Mouse (Mus musculus) ZHBTc4 (cell line): Measurements from ENCODE around the gene Ndufs3.

Experiments used
- DNase-seq: peaks from one replicate; pipeline ENCODE4 v3.0.0-alpha.2; 2011; ENCODE audit warnings: low read depth, low spot score

Gene Ndufs3

GRCm38 (mm10) chr2:90904076-90904855 is at the start of gene Ndufs3, which contains the start of gene Kbtbd4:
TSS of gene Ndufs3 (minus strand) at chr2:90904827.
TSS of gene Kbtbd4 (plus strand) at chr2:90904740.
- peak; percentile 96 for DNase-seq

DNA sequence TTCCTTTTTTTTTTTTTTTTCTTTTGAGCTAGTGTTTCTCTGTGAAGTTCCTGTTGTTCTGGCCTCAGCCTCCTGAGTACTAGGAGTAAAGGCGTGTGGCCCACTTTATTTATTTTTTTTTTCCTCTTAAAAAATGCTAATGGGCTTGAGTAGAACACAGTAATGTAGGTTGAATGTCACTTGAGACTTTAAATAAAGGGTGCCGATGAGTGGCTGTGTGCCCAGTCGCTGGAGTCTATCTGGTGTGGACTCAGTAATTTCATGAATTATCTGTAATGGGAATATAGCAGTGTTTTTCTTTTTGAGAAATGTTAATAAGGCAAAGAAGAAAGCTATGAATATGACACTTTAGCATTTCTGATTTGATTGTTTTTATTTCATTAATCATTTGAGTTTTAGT is 48.8 kb upstream of the Ndufs3 start:
- no peak for DNase-seq

GRCm38 (mm10) chr2:90950582-90951194 is 46.1 kb upstream of the Ndufs3 start:
- no peak for DNase-seq

- DNase-seq = no peak
These were observed 45.5 kb upstream of the Ndufs3 start for GRCm38 (mm10) chr2:90950149-90950548.

DNA sequence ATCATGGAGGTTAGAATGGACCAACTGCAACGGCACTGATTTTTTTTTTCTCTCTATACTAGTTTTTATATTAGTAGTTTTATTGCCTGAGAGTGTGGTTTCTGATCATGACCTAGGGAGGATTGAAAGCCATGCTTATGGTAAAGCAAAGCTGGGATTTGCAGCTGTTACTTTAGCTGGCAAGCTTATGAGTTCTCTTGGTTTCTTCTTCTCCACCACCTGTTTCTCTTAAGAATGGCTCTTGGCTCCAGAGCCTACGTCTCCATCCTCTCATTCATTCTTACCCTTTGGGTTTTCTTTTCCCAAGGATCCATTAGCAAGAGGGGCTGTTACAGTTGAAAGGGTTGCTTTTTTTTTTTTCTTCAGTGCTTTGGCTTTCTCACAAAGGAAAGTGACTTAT is 37.1 kb upstream of the Ndufs3 start:
- DNase-seq = no peak

- DNase-seq = peak; percentile 90
These were observed 35.9 kb upstream of the Ndufs3 start, which contains the start of gene Celf1 for GRCm38 (mm10) chr2:90940233-90941229. TSS of gene Celf1 (plus strand) at chr2:90940382.

DNA sequence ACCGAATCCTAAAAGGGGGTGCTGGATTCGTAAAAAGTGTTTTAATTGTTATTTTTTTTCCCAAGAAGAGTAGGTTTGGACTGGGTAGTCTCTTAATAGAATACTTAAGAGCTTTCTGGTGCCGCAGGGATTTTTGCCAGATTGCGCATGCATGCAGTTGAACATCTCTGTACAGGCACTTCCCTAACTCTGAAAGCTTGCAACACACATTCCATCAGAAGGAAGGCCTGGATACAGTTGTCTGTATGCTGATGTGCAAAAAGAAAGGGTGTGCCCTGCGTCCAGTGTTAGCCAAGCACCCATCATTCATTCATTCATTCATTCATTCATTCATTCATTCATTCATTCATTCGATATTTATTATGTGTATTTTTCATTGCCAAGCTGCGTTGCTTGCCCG is 35.1 kb upstream of the Ndufs3 start:
- no peak for DNase-seq

GRCm38 (mm10) chr2:90938362-90938761 is 33.7 kb upstream of the Ndufs3 start:
- DNase-seq = no peak

DNA sequence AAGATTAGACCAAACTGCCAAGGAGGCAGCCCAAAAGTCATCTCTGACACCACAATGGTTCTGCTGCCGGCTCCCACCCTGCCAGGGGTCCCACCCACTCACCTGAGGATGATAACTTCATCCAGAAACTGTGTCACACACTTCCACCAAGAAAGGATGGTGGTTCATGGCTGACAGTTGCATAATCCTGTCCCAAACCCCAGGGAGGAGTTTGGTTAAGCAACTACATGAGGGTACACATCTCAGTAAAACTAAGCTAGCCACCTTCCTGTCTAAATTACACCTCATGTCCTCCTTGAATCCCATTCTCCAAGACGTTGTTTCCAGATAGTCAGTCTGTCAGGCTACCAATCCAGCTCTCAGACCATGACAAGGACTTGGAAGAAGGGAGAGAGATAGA is 27.6 kb upstream of the Ndufs3 start:
- no peak for DNase-seq

DNA sequence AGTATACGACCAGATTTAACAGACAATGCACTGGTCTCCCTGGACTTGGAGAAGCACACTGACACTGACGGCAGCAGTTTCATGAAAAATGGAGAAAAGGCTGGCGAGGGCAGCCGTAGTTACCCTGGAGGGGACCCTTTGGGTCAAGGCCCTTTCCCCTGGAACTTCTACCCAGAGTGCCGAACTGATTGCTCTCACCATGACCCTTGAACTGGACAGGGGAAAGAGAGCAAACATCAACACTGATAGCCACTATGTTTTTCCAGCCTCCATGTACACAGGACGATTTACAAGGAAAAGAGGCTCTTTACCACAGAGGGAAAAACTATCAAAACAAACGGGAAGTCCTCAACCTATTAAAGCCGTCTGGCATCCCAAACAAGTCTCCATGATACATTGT is 27.2 kb upstream of the Ndufs3 start:
- DNase-seq = no peak

- no peak for DNase-seq
These were observed 23.9 kb upstream of the Ndufs3 start for GRCm38 (mm10) chr2:90928566-90928965.

- no peak for DNase-seq
These were observed 18.0 kb upstream of the Ndufs3 start for GRCm38 (mm10) chr2:90922636-90923035.

DNA sequence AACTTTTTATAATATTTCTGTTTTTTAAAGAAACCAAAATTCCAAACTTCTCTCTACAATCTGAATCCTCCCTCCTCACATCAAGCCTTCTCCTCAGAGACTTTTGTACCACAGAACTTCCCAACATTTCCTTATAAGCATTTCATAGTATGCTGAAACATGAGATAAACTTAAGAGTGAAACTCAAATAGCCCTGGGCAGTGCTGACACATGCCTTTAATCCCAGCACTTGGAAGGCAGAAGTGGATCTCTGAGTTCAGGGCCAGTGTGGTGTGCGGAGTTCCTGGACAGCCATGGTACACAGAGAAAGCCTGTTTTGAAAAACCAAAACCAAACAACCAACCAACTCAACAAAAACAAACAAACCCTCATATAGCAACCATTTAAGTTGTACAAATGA is 16.6 kb upstream of the Ndufs3 start:
- no peak for DNase-seq

- DNase-seq = peak; percentile 17
These were observed 13.5 kb upstream of the Ndufs3 start for GRCm38 (mm10) chr2:90917999-90918698.

- peak; percentile 77 for DNase-seq
These were observed 12.8 kb upstream of the Ndufs3 start for GRCm38 (mm10) chr2:90917233-90917998.

DNA sequence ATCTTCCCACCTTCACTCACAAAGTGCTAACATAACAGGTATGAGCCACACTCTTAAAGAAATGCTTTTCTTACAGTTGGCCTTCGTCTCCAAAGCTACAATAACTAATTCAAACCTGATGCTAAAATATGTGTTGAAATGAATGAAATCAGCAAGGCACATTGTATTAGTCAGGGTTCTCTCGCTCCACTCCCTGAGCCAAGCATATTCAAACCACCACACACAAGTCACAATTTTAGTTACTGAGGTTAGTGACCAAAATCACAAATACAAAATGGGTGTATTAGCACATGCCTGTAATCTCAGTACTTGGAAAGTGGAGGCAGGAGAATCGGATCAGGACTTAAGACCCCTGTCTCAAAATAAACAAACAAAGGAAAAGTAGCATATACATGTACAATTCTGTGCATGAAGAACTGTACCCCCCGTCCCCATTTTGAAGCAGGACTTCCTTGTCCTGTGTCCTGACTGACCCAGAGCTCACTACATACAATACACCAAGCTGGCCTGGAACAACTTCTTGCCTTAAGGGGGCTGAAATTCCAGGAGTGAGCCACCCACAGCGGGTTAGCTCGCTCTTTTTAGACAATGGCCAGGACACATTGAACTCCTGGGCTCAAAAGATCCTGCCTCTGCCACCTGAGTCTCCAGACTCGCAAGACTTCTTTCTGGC is 12.1 kb upstream of the Ndufs3 start:
- DNase-seq = no peak

GRCm38 (mm10) chr2:90915516-90915915 is 10.9 kb upstream of the Ndufs3 start:
- no peak for DNase-seq

DNA sequence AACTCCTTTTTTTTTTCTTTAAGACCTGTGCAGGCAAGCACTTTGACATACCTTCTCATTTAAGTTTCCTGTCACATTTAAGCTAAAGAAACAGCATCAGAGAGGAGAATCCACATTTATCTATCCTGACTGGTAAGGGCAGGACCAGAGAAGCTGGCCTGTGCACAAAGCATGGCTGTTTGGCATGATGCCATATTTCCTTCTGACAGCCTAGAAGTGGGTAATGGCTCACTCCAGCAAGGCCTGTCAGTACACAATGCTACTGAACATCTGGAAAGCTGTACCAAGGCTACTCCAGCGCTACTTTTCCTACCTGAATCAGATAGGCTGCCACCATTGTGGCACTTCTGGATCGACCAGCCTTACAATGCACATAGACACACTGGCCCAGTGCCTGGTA is 9.0 kb upstream of the Ndufs3 start:
- no peak for DNase-seq

GRCm38 (mm10) chr2:90911668-90912067 is 7.0 kb upstream of the Ndufs3 start:
- no peak for DNase-seq

- DNase-seq = no peak
These were observed 6.2 kb upstream of the Ndufs3 start for GRCm38 (mm10) chr2:90910861-90911260.
